Comparison of ENCODE assay signal across 22 mouse cellular contexts in genomic region chr19:11376399-11376798, GRCm38 (mm10). TPM values are rescaled to one million over a fixed set of nuclear protein-coding genes. Genes with fewer than 3 reads are reported as not detected.
"Had no signal": no experiment of that assay in that cellular context is flagged by ENCODE, and none has a peak within 500 bp of the region (broad histone marks: within the 10 kb centered on the region; RNA-seq: fewer than 3 reads in every experiment).

No protein-coding gene starts in this region.

- DNase-seq: kidney, adult 11 months; kidney, adult 8-10 months; kidney, postnatal 10 days; kidney, postnatal 36 days; layer of hippocampus, postnatal 36 days; left cerebral cortex, postnatal 4 days; liver, postnatal 0 days; thymus, postnatal 36 days had no signal

- H3K27me3 ChIP-seq: intestine, embryonic 15.5 days; kidney, embryonic 15.5 days; limb, embryonic 12.5 days; limb, embryonic 15.5 days; megakaryocyte, embryonic 14.5 days; midbrain, embryonic 13.5 days had no signal

- H3K27ac ChIP-seq: intestine, embryonic 15.5 days; kidney, embryonic 15.5 days; limb, embryonic 12.5 days; limb, embryonic 15.5 days; liver, embryonic 14.5 days; midbrain, embryonic 10.5 days; midbrain, embryonic 13.5 days; stomach, postnatal 0 days had no signal

- H3K4me2 ChIP-seq: intestine, embryonic 15.5 days; kidney, embryonic 15.5 days; limb, embryonic 12.5 days; limb, embryonic 15.5 days; liver, embryonic 11.5 days; midbrain, embryonic 13.5 days had no signal

- H3K4me1 ChIP-seq: intestine, embryonic 15.5 days; kidney, embryonic 15.5 days; limb, embryonic 12.5 days; limb, embryonic 15.5 days; megakaryocyte, embryonic 14.5 days; midbrain, embryonic 10.5 days; midbrain, embryonic 13.5 days had no signal

- H3K36me3 ChIP-seq: intestine, embryonic 15.5 days; kidney, embryonic 15.5 days; limb, embryonic 12.5 days; limb, embryonic 15.5 days; midbrain, embryonic 10.5 days; midbrain, embryonic 13.5 days had no signal

- H3K9ac ChIP-seq: intestine, embryonic 15.5 days; kidney, embryonic 15.5 days; limb, embryonic 12.5 days; limb, embryonic 15.5 days; liver, embryonic 14.5 days; liver, postnatal 0 days; midbrain, embryonic 13.5 days had no signal

- H3K4me3 ChIP-seq: intestine, embryonic 15.5 days; kidney, embryonic 15.5 days; limb, embryonic 12.5 days; limb, embryonic 15.5 days; megakaryocyte, embryonic 14.5 days; midbrain, embryonic 10.5 days; midbrain, embryonic 13.5 days; myocyte had no signal

- ATAC-seq: intestine, embryonic 15.5 days; liver, postnatal 0 days; midbrain, embryonic 13.5 days had no signal

- H3K9me3 ChIP-seq: intestine, embryonic 15.5 days; kidney, embryonic 15.5 days; limb, embryonic 12.5 days; limb, embryonic 15.5 days; megakaryocyte, embryonic 14.5 days; midbrain, embryonic 10.5 days; midbrain, embryonic 13.5 days had no signal

RNA-seq across cellular contexts. Expression of gene Ms4a4a, which starts 1.1 kb away (rescaled TPM):
- polyA plus RNA-seq: myocyte; neural tube, embryonic 14.5 days had no signal

RNA-seq across cellular contexts. Expression of gene Ms4a4c, which starts 28.2 kb away (rescaled TPM):
- total RNA-seq: layer of hippocampus, postnatal 10 days; layer of hippocampus, postnatal 36 days; left cerebral cortex, postnatal 14 days; left cerebral cortex, postnatal 4 days had no signal
- polyA plus RNA-seq: limb, embryonic 12.5 days; midbrain, embryonic 10.5 days; midbrain, embryonic 13.5 days; myocyte; neural tube, embryonic 14.5 days had no signal

RNA-seq across cellular contexts. Expression of gene Ms4a7, which starts 40.5 kb away (rescaled TPM):
- total RNA-seq: layer of hippocampus, postnatal 10 days had no signal
- polyA plus RNA-seq: myocyte had no signal
